Mouse (Mus musculus): ENCODE results near the gene Sntg2.

- no peak for TF ChIP-seq CTCF (IDR thresholded peaks at IDR 0.05; ENCODE audit: extremely low read depth, insufficient read depth, low read length)
- TF ChIP-seq POLR2A (IDR thresholded peaks at IDR 0.05; ENCODE audit: extremely low read depth, insufficient read depth, low read length), result no peak
Measured at GRCm38 (mm10) chr12:30177966-30178365, 195.2 kb downstream of the Sntg2 start.

Data from cortical plate, adult 2 months (tissue).